In the genomic region with DNA sequence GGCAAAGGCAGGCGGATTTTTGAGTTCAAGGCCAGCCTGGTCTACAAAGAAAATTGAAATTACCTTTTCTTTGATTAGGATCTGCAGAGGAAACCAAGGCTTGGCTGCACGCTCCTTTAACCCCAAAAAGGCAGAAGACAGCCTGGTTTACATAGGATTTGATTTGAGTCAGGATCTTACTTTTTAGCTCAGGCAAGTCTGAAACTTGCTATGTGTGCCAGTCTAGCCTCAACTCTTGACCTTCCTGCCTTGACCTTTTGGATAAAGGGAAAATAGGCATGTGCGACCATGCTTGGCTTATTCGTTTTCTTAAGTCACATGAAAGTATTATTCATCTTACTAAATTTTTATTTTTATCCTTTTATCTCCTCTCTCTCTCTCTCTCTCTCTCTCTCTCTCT, we compare ENCODE assay signal across 11 mouse cellular contexts. TPM values are rescaled to one million over a fixed set of nuclear protein-coding genes. Genes with fewer than 3 reads are reported as not detected.
DNase-seq lines count a peak whose midpoint lies in the region; ATAC-seq and TF ChIP-seq lines count a peak whose summit lies in the region.
"Had no signal": no experiment of that assay in that cellular context is flagged by ENCODE, and none has a peak within 500 bp of the region (broad histone marks: within the 10 kb centered on the region; RNA-seq: fewer than 3 reads in every experiment).

No protein-coding gene starts in this region.

- H3K27ac ChIP-seq in heart, embryonic 16.5 days (ENCODE audit: low read length): no peak overlapping the region; the same call in 1 of the 2 replicates
- peak overlapping the region; percentile 55 for H3K27ac ChIP-seq in ES-Bruce4 (ENCODE audit: insufficient read depth, low read length)
- H3K27ac ChIP-seq in forebrain, postnatal 0 days (ENCODE audit: low read depth, low read length): peak overlapping the region; percentile 29; the same call in 1 of the 2 replicates
- H3K27ac ChIP-seq in macrophage: 0 out of 2 replicates have a peak overlapping the region, but pooled peaks have one; percentile 1

- H3K4me2 ChIP-seq in heart, embryonic 16.5 days (ENCODE audit: low read depth, low read length): no peak overlapping the region
- no peak overlapping the region for H3K4me2 ChIP-seq in forebrain, postnatal 0 days (ENCODE audit: low read depth)

- H3K4me1 ChIP-seq in heart, embryonic 16.5 days (ENCODE audit: control insufficient read depth, insufficient read depth, low read length): peaks cover 28% of the 10 kb centered on the region
- H3K4me1 ChIP-seq in ES-Bruce4 (ENCODE audit: control insufficient read depth, insufficient read depth, low read length): peaks cover 2% of the 10 kb centered on the region
- H3K4me1 ChIP-seq in forebrain, postnatal 0 days (ENCODE audit: insufficient read depth): peaks cover 21% of the 10 kb centered on the region

- peaks cover 42% of the 10 kb centered on the region for H3K79me2 ChIP-seq in macrophage (ENCODE audit: inconsistent target)

- TF ChIP-seq POLR2A in ES-Bruce4 (IDR thresholded peaks at IDR 0.05; ENCODE audit: insufficient read depth, low read length): no peak

- peaks cover 8% of the 10 kb centered on the region for H3K36me3 ChIP-seq in heart, embryonic 16.5 days (ENCODE audit: control insufficient read depth, insufficient read depth)
- no peaks in the 10 kb centered on the region for H3K36me3 ChIP-seq in ES-Bruce4 (ENCODE audit: control insufficient read depth, insufficient read depth, low read length, poor library complexity, severe bottlenecking)
- no peaks in the 10 kb centered on the region for H3K36me3 ChIP-seq in forebrain, postnatal 0 days (ENCODE audit: insufficient read depth)
- no peaks in the 10 kb centered on the region for H3K36me3 ChIP-seq in macrophage (ENCODE audit: inconsistent target)

- H3K27me3 ChIP-seq in heart, embryonic 16.5 days (ENCODE audit: control insufficient read depth, insufficient read depth, low read length): no peaks in the 10 kb centered on the region
- no peaks in the 10 kb centered on the region for H3K27me3 ChIP-seq in ES-Bruce4 (ENCODE audit: control insufficient read depth, insufficient read depth, low read length, poor library complexity, severe bottlenecking)
- no peaks in the 10 kb centered on the region for H3K27me3 ChIP-seq in forebrain, postnatal 0 days (ENCODE audit: insufficient read depth, low read length)
- H3K27me3 ChIP-seq: Patski had no signal

- H3K9me3 ChIP-seq in heart, embryonic 16.5 days (replicated peaks; ENCODE audit: control insufficient read depth, low read length): no peaks in the 10 kb centered on the region
- H3K9me3 ChIP-seq in ES-Bruce4 (replicated peaks; ENCODE audit: control insufficient read depth, insufficient read depth, low read length, poor library complexity, severe bottlenecking): no peaks in the 10 kb centered on the region
- no peaks in the 10 kb centered on the region for H3K9me3 ChIP-seq in forebrain, postnatal 0 days (ENCODE audit: low read length)

- H3K9ac ChIP-seq in heart, embryonic 16.5 days (ENCODE audit: low read length): peak overlapping the region; percentile 69
- no peak overlapping the region; the same call in 1 of the 2 replicates for H3K9ac ChIP-seq in ES-Bruce4 (ENCODE audit: low read depth, poor library complexity, severe bottlenecking)
- H3K9ac ChIP-seq in forebrain, postnatal 0 days: no peak overlapping the region

- TF ChIP-seq EP300 in ES-Bruce4 (IDR thresholded peaks at IDR 0.05; ENCODE audit: insufficient read depth, low read depth, low read length): no peak

- no peak for ATAC-seq in heart, embryonic 16.5 days (replicated peaks; ENCODE audit: extremely low read depth, insufficient read depth, low FRiP score)
- no peak for ATAC-seq in forebrain, postnatal 0 days

- H3K4me3 ChIP-seq in heart, embryonic 16.5 days (ENCODE audit: low read length): no peak overlapping the region
- no peak overlapping the region for H3K4me3 ChIP-seq in ES-Bruce4 (ENCODE audit: low read depth, low read length)
- H3K4me3 ChIP-seq in forebrain, postnatal 0 days (ENCODE audit: low read depth, low read length): no peak overlapping the region
- no peak overlapping the region for H3K4me3 ChIP-seq in macrophage (ENCODE audit: inconsistent target)

- DNase-seq in heart, postnatal 4 days: no peak
- no peak for DNase-seq in forebrain, postnatal 0 days
- no peak for DNase-seq in embryo, embryonic 10 days (ENCODE audit: low spot score)
- no peak for DNase-seq in embryo, embryonic 10.5 days (ENCODE audit: low spot score)
- DNase-seq in urinary bladder, adult 18-20 months (ENCODE audit: low spot score in 2 of 2): no peak

- no peak for TF ChIP-seq CTCF in ES-Bruce4 (IDR thresholded peaks at IDR 0.05; ENCODE audit: low read depth, low read length)
- no peak for TF ChIP-seq CTCF in forebrain, postnatal 0 days (IDR thresholded peaks at IDR 0.05; ENCODE audit: low read depth)

- 83% methylated on average over 4 of the region's 4 CpGs for WGBS in heart, embryonic 16.5 days
- 89% methylated on average over 4 of the region's 4 CpGs for WGBS in forebrain, postnatal 0 days
- 96% methylated on average over 4 of the region's 4 CpGs for WGBS in macrophage (ENCODE audit: missing documents)

RNA-seq across cellular contexts. Expression of gene Prr14l, which starts 0.8 kb away (rescaled TPM):
- polyA plus RNA-seq in heart, embryonic 16.5 days (2015; fragmentation: Nextera tagmentation; extraction: Ambion mirVana): 6.5 and 9.1 TPM in 2 replicates
- 10 to 100 TPM; 15.5 to 15.8 TPM for total RNA-seq in heart, postnatal 4 days (2021)
- polyA plus RNA-seq in ES-Bruce4 (2011; ENCODE audit: insufficient read depth, insufficient read length, low read depth, missing spikeins): 57.1 and 58.6 TPM in 2 replicates
- 17.7 and 20.2 TPM in 2 replicates for total RNA-seq in forebrain, postnatal 0 days (2014; rRNA removed)
- 3.1 and 8.4 TPM in 2 replicates for polyA plus RNA-seq in forebrain, postnatal 0 days (2015; fragmentation: Nextera tagmentation; extraction: Ambion mirVana)
- total RNA-seq in macrophage (2018; cell fraction: chromatin; rRNA removed): 100 to 1,000 TPM in 11 of 26 experiments, 10 to 100 TPM in 15; 30.1 to 161 (median 91.9) TPM
- 10 to 100 TPM; 12.0 to 42.6 (median 22.4) TPM for total RNA-seq in macrophage (2018; cell fraction: cytosol; rRNA removed)
- total RNA-seq in macrophage (2018; cell fraction: nucleus; rRNA removed): 100 to 1,000 TPM in 1 of 26 experiments, 10 to 100 TPM in 25; 27.6 to 106 (median 43.0) TPM
- polyA plus RNA-seq in macrophage (2018): 8.0 to 10.7 TPM (median 8.3 TPM) in 3 replicates

RNA-seq across cellular contexts. Expression of gene Depdc5, which starts 8.7 kb away (rescaled TPM):
- 16.6 and 17.0 TPM in 2 replicates for polyA plus RNA-seq in heart, embryonic 16.5 days (2015; fragmentation: Nextera tagmentation; extraction: Ambion mirVana)
- 10 to 100 TPM; 25.2 to 29.4 TPM for total RNA-seq in heart, postnatal 4 days (2021)
- polyA plus RNA-seq in ES-Bruce4 (2011; ENCODE audit: insufficient read depth, insufficient read length, low read depth, missing spikeins) (46.6 and 60.5 TPM in 2 replicates), macrophage (2018) (9.7 to 14.0 TPM (median 13.7 TPM) in 3 replicates)
- 25.3 and 30.3 TPM in 2 replicates for total RNA-seq in forebrain, postnatal 0 days (2014; rRNA removed)
- 11.7 and 13.4 TPM in 2 replicates for polyA plus RNA-seq in forebrain, postnatal 0 days (2015; fragmentation: Nextera tagmentation; extraction: Ambion mirVana)
- 100 to 1,000 TPM in 15 of 26 experiments, 10 to 100 TPM in 11; 16.4 to 163 (median 103) TPM for total RNA-seq in macrophage (2018; cell fraction: chromatin; rRNA removed)
- 10 to 100 TPM in 24 of 26 experiments, 1 to 10 TPM in 2; 9.0 to 19.7 (median 13.5) TPM for total RNA-seq in macrophage (2018; cell fraction: cytosol; rRNA removed)
- total RNA-seq in macrophage (2018; cell fraction: nucleus; rRNA removed): 10 to 100 TPM; 12.8 to 94.5 (median 36.1) TPM

RNA-seq across cellular contexts. Expression of gene Gm20671, which starts 27.9 kb away (rescaled TPM):
- polyA plus RNA-seq in heart, embryonic 16.5 days (2015; fragmentation: Nextera tagmentation; extraction: Ambion mirVana): not detected in 2 replicates
- not detected for total RNA-seq in heart, postnatal 4 days (2021)
- polyA plus RNA-seq in ES-Bruce4 (2011; ENCODE audit: insufficient read depth, insufficient read length, low read depth, missing spikeins) (not detected in 2 replicates), macrophage (2018) (not detected in 3 replicates)
- total RNA-seq in forebrain, postnatal 0 days (2014; rRNA removed): 3.0 TPM in 1 of 2 replicates, not detected in the other
- polyA plus RNA-seq in forebrain, postnatal 0 days (2015; fragmentation: Nextera tagmentation; extraction: Ambion mirVana): not detected in 2 replicates
- total RNA-seq in macrophage (2018; cell fraction: chromatin; rRNA removed): not detected
- not detected for total RNA-seq in macrophage (2018; cell fraction: cytosol; rRNA removed)
- not detected for total RNA-seq in macrophage (2018; cell fraction: nucleus; rRNA removed)
- total RNA-seq: gastrocnemius, postnatal 4 days; left cerebral cortex, postnatal 36 days had no signal
- polyA plus RNA-seq: Patski had no signal
